Mouse (Mus musculus) midbrain, postnatal 0 days (tissue): ENCODE measurements around the gene 1190007I07Rik. TPM values are rescaled to one million over a fixed set of nuclear protein-coding genes. Genes with fewer than 3 reads are reported as not detected.

Source experiments
- ATAC-seq: fragments of 200-750 bp; cut with Nextera tagmentation; 2 replicates; pipeline ENCODE4 v1.8.0; 2017; ENCODE audit warnings: moderate number of reproducible peaks, mild to moderate bottlenecking, moderate TSS enrichment, moderate library complexity; ENCODE audit not compliant: low FRiP score
- DNase-seq: peaks from one replicate; pipeline ENCODE4 v3.0.0-alpha.2; 2015; ENCODE audit warnings: low spot score
- H3K27ac ChIP-seq: fragments of 300-500 bp; sonication (generic); 2 replicates; pipeline ENCODE4 v1.5.1; 2014; ENCODE audit warnings: low read depth, mild to moderate bottlenecking, low read length, mixed read lengths
- H3K27me3 ChIP-seq: fragments of 300-500 bp; sonication (generic); 2 replicates; pipeline ENCODE4 v1.6.1; 2014; ENCODE audit warnings: low read length, control low read depth, mixed read lengths; ENCODE audit not compliant: insufficient read depth
- H3K36me3 ChIP-seq: fragments of 300-500 bp; sonication (generic); 2 replicates; pipeline ENCODE4 v1.6.1; 2014; ENCODE audit warnings: low read length, control low read depth, mixed read lengths; ENCODE audit not compliant: insufficient read depth
- H3K4me1 ChIP-seq: fragments of 300-500 bp; sonication (generic); 2 replicates; pipeline ENCODE4 v1.6.1; 2014; ENCODE audit warnings: mild to moderate bottlenecking, control low read depth, antibody characterized with exemption, low read length, mixed read lengths; ENCODE audit not compliant: insufficient read depth
- H3K4me2 ChIP-seq: fragments of 300-500 bp; sonication (generic); 2 replicates; pipeline ENCODE4 v1.6.1; 2014; ENCODE audit warnings: low read depth, mild to moderate bottlenecking, low read length, mixed read lengths; ENCODE audit not compliant: poor library complexity, severe bottlenecking
- H3K4me3 ChIP-seq: fragments of 300-500 bp; sonication (generic); 2 replicates; pipeline ENCODE4 v1.5.1; 2014; ENCODE audit warnings: low read depth, mild to moderate bottlenecking, low read length, moderate library complexity
- H3K9ac ChIP-seq: fragments of 300-500 bp; sonication (generic); replicated peaks from 2 replicates; pipeline ENCODE4 v1.6.1; 2014; ENCODE audit warnings: mild to moderate bottlenecking, low read length, moderate library complexity, mixed read lengths; ENCODE audit not compliant: poor library complexity, severe bottlenecking
- H3K9me3 ChIP-seq: fragments of 300-500 bp; sonication (generic); 2 replicates; pipeline ENCODE4 v1.6.1; 2016; ENCODE audit warnings: low read length, control low read depth
- CTCF ChIP-seq: IDR thresholded peaks from 2 replicates; pipeline ENCODE4 v1.5.1; 2016; ENCODE audit warnings: antibody characterized with exemption, mild to moderate bottlenecking
- WGBS: fragments of 180-500 bp; shearing (Covaris S2); extraction: QIAGEN DNeasy Blood & Tissue Kit; methylation state at CpG from one replicate; pipeline ENCODE4 v1.1.7; 2014; 5-methylcytosine and 5-hydroxymethylcytosine counted together
- polyA plus RNA-seq: library from polyadenylated mRNA; unstranded; fragments of >200 nt; fragmentation: Nextera tagmentation; extraction: Ambion mirVana; gene quantifications from 2 replicates; pipeline ENCODE4 v1.2.1, GENCODE M21; 2015
- total RNA-seq: library from RNA; depleted of rRNA; stranded (reverse); fragments of >200 nt; gene quantifications from 2 replicates; pipeline ENCODE4 v1.2.3, GENCODE M21; 2014; rRNA removed

The 1190007I07Rik gene
- total RNA-seq, result 21.5 and 27.1 TPM in 2 replicates
- 34.3 and 37.9 TPM in 2 replicates for polyA plus RNA-seq

DNA sequence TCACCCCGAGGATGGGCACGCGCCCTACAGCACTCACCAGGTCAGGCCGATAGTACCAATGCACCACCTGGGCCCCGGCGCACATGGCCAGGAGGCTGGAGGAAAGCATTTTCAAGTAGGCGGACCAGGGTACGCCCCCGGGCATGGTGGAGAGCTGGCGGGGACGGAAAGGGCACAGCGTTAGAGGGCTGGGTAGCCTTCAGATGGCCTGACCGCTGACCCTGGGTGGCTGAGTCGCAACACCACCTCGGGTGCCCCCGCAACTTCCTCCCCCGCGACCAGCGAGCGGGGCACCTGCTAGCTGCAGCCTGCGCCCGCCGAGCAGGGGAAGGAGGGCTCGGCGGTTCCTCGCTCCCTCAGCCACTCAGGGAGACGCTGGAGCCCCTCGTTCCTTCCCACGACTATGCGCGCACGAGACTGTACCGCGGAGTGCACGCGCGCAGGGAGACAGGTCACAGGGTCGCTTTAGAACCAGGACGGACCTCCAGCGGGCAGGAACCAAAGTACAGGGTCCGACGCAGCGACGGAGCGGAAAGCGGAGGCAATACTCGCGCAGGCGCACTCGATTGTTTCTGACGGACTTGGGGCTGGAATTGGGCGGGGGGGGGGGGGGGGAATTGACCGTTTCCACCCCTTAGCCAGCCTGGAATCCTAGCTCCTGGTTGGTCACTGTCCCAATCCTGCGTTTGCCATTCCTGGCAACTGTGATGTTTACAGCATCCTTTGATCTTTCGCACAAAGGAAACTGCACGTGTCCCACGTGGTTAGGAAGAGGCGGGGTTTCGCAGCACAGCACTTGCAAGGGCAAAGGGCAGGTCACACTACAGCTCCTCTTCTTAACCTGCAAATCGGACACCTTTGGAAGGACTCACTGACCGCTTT lies at the start of gene 1190007I07Rik:
1190007I07Rik (minus strand) TSS at position 558 of the 882 bp plus-strand sequence.
- H3K36me3 ChIP-seq, result no peaks in the 10 kb centered on the region
- H3K4me3 ChIP-seq, result peak within 1 kb of the TSS; percentile 61
- DNase-seq (peak; percentile 97), ATAC-seq (peak; percentile 91)
- H3K9ac ChIP-seq, result peak within 1 kb of the TSS; percentile 74
- H3K4me1 ChIP-seq, result no peaks in the 10 kb centered on the region
- TF ChIP-seq CTCF, result peak; percentile 35
- WGBS, result under 1% methylated on average over 56 of the region's 61 CpGs
- no peaks in the 10 kb centered on the region for H3K27me3 ChIP-seq
- H3K4me2 ChIP-seq, result peak within 1 kb of the TSS; percentile 67
- peak within 1 kb of the TSS; percentile 77 for H3K27ac ChIP-seq
- H3K9me3 ChIP-seq, result no peaks in the 10 kb centered on the region

DNA sequence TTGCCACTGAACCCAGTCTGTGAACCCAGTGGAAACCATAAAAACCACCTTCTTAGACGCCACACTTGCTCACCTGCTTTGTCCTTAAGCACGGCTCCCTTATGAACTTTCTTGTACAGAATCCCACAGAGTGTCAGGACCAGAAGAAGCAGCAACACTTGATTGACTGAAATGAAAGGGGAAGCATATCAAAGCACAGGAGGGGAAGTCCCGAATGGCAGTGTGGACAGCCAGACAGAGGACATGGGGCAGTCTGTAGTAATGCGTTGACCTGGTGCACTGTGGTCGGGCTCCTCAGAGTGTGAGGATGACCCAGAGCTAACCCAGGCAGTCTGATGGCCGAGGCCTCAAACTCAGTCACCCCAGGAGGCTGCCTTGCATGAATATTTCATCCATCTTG lies 47.2 kb upstream of the 1190007I07Rik start:
- no peaks in the 10 kb centered on the region for H3K27me3 ChIP-seq
- TF ChIP-seq CTCF, result no peak
- H3K4me3 ChIP-seq, result no peak overlapping the region
- H3K4me1 ChIP-seq, result no peaks in the 10 kb centered on the region
- H3K9me3 ChIP-seq, result no peaks in the 10 kb centered on the region
- H3K4me2 ChIP-seq, result no peak overlapping the region
- no peak for DNase-seq
- no peak overlapping the region for H3K9ac ChIP-seq
- 72% methylated on average over 6 of the region's 6 CpGs for WGBS
- no peak overlapping the region for H3K27ac ChIP-seq
- ATAC-seq, result no peak
- no peaks in the 10 kb centered on the region; the same call in 1 of the 2 replicates for H3K36me3 ChIP-seq

DNA sequence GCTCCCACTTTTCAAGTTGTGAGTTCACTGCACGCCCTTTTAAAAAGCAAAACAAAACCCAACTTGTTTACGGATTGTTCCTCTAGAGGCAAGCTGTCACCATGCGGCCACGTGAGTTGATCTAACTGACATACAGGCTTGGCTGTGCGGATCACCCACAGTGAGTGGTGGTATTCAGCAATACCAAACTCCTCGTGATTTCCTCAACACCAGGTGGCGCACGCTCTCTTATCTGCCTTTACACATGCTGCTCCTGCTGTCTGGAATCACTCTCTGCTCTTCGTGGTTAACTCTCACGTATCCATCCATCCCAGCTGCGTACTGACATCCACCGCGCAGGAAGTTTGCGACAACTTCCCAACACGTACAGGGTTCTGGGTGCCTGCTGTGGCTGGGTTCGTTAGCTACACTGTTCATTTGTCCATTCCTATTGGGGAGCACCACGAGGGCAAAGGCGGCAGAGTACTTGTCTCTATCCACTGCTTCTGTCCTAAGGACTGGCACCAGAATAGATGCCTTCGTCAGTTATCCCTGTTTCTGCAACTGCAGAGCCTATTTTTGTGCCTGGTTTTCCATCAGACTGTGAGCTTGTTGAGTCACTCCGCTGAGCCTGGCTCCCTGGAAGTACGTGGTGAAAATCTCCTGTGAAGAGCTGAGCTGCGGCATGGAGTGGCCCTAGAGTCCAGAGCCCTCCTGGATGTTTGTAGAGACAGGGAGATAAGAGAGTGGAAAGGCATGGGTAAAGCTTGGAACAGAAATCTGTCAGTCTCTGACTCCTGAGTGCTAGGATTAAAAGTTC lies 43.6 kb upstream of the 1190007I07Rik start:
- no peaks in the 10 kb centered on the region for H3K27me3 ChIP-seq
- no peaks in the 10 kb centered on the region; the same call in 1 of the 2 replicates for H3K36me3 ChIP-seq
- no peak overlapping the region for H3K9ac ChIP-seq
- no peaks in the 10 kb centered on the region for H3K4me1 ChIP-seq
- no peak overlapping the region for H3K4me3 ChIP-seq
- H3K9me3 ChIP-seq, result no peaks in the 10 kb centered on the region
- 25% methylated on average over 22 of the region's 22 CpGs for WGBS
- DNase-seq, result peak; percentile 94
- H3K4me2 ChIP-seq, result peak overlapping the region; percentile 39
- TF ChIP-seq CTCF, result peak; percentile 96
- peak; percentile 91 for ATAC-seq
- no peak overlapping the region for H3K27ac ChIP-seq

DNA sequence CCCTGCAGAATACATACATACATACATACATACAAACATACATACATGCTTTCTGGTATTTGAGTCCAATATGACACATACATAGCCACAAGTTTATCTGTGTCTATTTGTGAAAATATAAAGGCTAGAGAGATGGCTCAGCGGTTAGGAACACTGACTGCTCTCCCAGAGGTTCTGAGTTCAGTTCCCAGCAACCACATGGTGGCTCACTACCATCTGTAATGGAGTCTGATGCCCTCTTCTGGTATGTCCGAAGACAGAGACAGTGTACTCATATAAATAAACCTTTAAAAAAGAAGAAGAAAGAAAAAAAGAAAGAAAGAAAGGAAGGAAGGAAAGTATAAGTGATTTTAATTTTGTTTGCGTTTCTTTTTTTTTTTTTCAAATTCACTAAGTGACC lies 42.9 kb upstream of the 1190007I07Rik start:
- Histone ChIP-seq H3K4me3 (no peak overlapping the region), H3K4me1 (no peaks in the 10 kb centered on the region), H3K36me3 (no peaks in the 10 kb centered on the region; the same call in 1 of the 2 replicates), H3K9ac (no peak overlapping the region), H3K27ac (no peak overlapping the region), H3K4me2 (no peak overlapping the region), H3K27me3 (no peaks in the 10 kb centered on the region), H3K9me3 (no peaks in the 10 kb centered on the region)
- DNase-seq, result no peak
- 67% methylated on average over 3 of the region's 3 CpGs for WGBS
- ATAC-seq, result no peak
- TF ChIP-seq CTCF, result no peak

DNA sequence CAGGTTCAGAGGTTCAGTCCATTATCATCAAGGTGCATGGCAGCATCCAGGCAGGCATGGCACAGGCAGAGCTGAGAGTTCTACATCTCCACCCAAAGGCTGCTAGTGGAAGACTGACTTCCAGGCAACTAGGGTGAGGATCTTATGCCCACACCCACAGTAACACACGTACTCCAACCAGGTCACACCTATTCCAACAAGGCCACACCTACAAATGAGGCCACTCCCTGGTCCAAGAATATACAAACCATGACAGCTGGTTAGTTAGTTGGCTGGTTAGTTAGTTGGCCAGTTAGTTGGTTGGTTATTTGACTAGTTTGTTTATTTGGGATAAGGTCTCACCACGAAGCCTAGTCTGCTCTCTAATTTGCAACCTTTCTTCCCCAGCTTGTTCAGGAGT lies 40.3 kb upstream of the 1190007I07Rik start:
- DNase-seq (no peak), ATAC-seq (no peak)
- Histone ChIP-seq H3K9me3 (no peaks in the 10 kb centered on the region), H3K27me3 (no peaks in the 10 kb centered on the region), H3K4me1 (no peaks in the 10 kb centered on the region), H3K9ac (no peak overlapping the region), H3K4me3 (no peak overlapping the region), H3K4me2 (no peak overlapping the region), H3K27ac (no peak overlapping the region), H3K36me3 (no peaks in the 10 kb centered on the region; the same call in 1 of the 2 replicates)
- WGBS, result 86% methylated on average over 2 of the region's 2 CpGs
- TF ChIP-seq CTCF, result no peak
